Mouse (Mus musculus) embryo, embryonic 10.5 days (tissue): Measurements from ENCODE around the gene Car11.

Experiments
- DNase-seq: peaks from one replicate; pipeline ENCODE4 v3.0.0-alpha.2; 2015; ENCODE audit warnings: low spot score

Gene Car11

DNA sequence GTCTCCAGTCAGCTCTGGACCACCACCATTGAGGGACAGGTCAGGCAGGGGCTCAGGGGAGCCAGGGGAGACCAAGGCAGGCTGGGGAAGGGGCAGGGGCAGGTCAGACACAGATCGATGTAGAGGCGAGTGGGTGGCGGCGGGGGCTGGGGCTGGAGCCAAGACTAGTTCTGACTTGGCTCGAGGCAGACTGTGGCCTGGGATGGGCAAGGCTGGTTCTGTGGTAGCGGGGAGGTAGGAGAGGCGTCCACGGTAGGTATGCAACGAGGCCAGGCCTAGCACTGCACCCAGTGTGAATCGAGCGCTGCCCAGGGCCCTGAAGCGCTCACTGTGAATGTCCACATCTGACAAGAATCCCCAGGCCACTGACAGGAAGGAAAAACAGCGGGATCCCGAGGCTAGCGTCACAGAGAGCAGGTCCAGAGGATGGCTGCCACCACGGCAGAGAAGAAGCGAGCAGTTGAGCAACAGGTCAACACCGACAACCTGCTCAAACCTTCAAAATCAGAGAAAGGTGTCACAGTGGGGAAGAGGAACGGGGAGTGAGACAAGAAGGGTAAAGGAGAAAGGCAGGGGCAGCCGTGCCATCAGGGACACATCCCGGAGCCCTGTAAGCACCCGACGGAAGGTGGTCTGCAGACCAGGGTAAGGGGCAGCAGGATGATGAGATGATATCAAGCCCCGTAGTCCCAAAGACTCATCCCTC, 11.8 kb downstream of the Car11 start:
- no peak for DNase-seq

DNA sequence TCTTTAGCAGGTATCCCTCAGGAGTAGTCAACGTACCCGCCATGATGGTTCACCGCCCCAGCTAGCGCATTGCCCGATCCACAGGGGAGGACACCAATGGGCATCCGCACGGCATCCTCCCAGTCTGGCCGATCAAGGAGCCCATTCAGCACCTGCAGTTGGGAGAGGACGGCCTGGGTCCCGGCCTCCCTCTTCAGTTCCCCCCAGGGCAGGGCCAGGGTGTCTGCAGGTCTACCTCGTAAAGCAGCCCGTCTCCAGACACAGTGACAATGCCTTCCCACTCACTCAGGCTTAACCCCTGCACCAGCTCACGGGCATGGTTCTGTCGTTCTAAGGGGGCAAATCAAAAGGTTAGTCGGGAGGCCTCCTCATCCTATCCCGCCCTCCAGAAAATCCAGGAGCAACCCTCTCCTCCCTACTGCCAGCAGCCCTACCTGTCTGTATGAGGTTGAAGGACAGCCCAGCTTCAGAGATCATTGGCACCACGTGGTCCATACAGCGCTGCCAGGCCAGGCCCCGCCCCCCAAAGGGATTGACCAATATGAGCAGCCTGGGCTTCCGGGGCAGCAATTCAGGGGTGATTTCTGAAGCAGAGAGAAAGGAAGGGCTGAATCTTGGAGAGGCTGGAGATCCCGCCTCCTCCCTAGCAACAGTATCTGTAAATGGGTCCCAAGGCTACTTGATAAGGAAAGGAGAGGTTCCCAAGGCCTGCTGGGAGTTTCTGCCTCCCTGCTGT, 12.5 kb downstream of the Car11 start:
- DNase-seq, result no peak

DNA sequence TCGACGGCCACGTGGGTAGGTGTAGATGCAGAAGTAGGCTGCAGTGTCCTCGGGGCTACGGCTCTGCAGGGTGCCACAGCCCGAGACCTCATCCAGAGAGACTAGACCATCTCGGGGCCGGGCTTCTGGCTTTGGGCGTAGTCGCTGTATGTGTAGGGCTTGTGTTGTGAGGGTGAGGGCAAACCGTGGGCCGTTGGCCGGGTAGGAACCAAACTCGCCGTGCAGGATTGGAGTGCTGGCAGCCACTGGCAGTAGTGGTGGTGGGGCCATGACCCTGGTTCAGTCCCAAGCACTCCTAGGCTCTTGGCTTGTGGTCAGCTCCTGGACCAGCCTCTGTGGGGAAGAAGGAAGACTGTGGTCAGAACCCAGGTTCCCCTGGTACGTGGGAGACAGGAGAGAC, 13.8 kb downstream of the Car11 start:
- no peak for DNase-seq

DNA sequence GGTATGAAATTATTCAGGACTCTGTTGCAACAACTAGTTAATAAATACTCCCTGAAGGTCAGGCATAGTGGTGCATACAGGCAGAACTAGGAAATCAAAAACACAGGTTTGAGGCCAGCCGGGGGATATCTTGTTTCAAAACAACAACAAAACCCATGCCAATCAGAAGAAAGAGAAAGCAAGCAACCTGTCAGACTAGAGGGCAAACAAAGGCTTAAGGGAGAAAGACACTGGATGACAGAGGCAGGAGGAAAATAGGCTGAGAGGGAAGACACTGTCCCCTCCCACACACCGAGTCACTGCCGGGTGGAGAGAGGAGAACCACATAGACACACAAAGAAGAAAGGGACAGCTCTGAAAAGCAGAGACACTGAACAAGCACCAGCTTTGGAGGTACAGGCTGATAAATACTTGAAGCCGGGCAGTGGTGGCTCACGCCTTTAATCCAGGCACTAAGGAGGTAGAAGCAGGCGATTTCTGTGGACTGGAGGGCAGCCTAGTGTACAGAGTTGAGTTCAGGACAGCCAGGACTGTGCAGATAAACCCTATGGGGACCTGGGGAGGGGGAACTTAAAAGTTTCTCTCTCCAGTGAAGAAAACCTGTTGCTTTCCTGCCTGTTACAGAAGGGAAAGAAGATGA, 14.4 kb downstream of the Car11 start:
- DNase-seq, result no peak

DNA sequence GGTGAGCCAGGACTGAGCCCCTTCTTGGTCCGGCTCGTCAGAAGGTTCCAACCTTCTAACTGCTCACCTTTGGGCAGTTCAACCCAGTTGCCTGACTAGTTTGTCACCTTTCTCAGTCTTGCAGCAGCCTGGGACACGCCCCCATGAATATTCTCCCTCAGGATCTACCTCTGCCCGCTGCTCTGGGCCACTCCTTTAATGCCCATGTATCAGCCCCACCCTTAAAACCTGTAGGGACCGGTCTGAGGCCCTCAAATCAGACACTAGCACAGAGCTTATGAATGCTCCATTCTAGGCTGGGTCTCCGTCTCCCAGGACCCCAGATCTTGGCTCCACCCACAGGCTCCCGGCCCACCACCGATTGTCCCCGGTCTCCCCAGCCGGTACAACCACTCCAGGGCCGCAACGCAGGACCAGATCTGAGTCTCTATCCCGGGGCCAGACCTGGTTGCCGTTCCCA, 15.0 kb downstream of the Car11 start:
- DNase-seq, result no peak

DNA sequence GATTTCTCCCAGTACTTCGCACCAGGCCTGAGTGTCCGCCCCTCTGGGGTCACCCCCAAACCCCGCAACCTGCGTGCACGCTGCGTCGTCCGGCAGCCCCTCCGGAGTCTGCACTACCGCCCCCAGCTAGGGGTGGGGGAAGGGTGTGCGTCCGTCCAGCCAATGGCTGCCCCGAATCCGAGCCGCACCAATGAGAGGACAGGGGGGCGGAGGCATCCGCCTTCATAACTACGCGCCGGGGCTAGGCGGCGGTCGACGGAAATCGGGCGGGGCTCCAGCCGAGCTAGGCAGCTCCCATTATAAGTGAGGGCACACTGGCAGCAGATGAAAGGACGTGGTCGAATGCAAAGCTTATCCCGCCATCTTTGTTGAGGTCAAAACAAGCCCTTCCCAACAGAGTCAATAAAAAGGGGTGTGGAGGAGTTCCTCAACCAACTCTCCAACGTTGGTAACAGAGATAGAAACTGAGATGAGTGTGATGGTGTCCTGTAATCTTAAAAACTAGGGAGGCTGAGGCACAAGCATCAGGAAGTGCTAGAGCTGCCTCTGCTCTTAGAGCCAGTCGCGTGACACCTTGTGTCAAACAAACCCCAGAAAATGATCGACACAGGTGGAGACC, 15.6 kb downstream of the Car11 start, which contains the start of gene Rpl18:
TSS of gene Rpl18 (plus strand) at position 368 of the 619 bp plus-strand sequence.
- peak; percentile 98 for DNase-seq

DNA sequence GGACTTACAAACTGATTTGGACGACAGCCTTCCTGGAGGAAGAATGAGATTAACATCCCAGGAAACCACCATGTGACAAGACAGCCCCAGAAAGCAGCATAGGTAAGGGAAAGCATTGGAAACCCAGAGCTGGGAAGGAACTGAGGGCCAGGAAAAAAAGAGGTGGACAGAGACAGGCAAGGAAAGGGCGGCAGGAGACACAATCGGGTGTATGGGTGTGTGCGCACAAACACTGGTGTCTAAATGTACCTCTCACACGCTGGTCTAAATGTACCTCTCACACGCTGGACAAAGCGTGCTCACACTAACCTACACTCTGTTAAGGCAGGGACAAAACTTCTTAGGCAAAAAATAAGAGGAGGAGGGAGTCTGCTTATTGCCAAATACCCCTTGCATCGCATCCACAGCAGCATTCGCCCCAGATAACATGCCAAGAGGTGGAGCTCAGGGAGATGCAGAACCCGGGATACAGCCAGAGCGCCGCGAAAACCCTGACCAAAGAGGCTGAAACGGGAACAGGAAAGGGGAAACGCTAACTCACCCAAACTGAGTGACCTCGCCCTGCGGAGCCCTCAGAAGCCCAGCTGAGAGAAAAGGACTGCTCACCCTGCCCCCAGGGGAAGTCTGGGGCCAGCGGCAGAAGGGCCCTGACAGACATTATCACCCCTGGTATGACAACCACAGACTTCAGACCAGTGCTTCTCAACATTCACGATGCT, 16.3 kb downstream of the Car11 start:
- no peak for DNase-seq

DNA sequence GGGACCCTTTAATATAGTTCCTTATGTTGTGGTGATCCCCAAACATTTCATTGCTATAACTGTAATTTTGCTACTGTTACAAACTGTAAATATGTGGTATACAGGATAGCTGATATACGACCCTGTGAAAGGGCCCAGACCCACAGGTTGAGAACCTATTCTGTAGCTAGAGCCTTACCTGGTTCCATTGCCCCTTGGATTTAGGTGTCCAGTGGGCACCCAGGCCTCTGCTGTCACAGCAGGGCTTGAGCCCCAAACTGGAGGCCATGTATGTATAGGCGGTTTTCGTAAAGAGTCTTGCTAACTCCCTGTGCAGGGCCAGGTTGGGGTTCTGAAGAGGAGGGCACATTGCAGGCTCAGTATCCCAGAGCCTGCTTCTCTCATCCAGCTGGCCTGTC, 16.8 kb downstream of the Car11 start:
- DNase-seq, result no peak

DNA sequence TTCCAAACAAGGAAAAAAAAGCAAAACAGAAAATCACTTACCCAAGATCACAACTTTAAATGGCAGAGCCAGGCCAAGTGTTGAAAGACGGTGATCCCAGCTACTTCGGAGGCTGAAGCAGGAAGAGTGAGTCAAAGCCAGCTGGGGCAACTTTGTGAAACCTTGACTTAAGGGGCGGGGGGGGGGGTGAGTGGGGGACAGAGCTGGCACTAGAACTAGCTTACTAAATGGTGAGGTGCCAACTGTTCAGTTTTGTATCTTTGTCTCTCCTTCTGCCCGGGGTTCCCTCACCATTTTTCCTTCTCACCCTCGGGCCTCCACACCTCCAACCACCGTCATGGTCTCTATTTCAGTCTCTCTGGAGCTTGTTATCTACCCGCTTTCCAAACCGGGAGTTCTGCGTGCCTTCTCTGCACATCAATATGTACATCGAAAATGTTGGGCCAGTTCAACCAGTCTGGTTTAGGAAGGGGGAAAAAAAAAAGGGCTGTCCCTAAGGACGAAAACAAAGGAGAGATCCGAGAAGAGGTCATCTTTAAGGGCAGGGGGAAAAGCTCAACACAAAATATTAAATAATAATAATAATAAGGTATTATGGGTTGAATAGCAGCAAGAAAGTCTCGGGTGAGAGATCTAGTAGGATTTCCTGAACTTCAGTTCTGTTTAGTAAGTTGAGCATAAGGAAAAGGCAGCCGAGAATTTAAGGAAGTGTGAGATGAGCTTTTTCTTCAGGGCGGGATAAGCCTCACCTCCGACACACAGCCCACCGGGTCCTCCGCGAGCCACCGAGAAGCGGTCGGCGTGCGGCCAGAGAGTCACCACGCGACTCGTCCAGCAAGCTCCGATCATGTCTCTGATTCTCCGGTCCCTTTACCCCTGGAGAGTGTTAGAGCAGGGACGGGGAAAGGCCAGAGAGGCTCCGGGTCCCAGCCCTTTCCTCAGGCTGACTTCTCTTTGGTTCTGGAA, 17.6 kb downstream of the Car11 start:
- no peak for DNase-seq

DNA sequence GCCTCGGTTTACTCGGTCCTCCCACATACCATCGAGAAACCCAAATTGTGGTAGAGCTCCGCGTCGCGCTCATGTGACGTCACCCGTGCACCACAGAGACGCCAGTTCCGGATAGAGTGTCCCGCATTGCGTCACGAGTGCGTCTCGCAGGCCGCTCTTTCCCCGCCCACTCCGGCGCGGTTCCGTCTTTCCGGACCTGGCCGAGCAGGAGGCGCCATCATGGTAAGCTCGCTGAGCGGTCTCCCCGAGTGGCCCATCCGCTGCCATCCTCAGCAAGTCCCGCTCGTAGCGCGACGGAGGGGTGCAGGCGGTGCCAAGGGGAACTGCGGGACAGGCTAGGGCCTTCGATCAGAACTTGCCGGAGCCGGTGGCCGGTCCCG, 18.3 kb downstream of the Car11 start, which contains the start of gene Sphk2:
TSS of gene Sphk2 (minus strand) at position 85 of the 380 bp plus-strand sequence.
- DNase-seq, result peak; percentile 98

DNA sequence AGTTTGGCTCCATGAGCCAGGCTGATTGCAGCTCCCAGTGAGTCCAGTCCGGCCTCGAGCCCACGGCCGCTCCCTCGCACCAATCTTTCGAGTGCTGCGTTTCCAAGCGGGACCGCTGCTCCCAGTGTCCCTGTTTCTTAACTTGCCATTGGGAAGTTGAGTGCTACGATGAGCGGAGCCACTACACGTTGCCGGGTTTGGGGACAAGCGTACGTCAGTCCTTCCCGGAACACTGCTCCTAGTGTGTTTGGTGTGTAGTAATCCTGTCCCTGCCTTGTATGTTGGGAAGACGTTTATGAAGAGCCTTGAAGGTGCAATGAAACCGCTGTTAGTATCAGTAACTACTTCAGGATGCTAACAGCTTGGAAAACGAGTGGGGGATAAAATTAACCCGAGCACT, 18.7 kb downstream of the Car11 start:
- DNase-seq, result no peak

DNA sequence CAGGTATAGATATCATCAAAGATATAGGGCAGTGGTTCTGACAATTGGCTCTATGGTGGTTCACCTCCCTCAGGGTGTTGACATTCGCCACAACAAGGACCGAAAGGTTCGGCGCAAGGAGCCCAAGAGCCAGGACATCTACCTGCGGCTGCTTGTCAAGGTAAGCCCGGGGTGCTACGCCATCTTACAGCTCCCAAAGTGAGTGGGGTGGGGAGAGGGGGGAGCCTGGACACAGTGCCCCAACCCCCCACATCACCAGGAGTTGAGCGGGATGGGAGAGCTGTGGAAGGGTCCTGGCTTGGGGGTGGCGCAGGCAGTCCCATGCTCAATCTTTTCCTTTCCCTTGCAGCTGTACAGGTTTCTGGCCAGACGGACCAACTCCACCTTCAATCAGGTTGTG, 19.5 kb downstream of the Car11 start:
- no peak for DNase-seq

DNA sequence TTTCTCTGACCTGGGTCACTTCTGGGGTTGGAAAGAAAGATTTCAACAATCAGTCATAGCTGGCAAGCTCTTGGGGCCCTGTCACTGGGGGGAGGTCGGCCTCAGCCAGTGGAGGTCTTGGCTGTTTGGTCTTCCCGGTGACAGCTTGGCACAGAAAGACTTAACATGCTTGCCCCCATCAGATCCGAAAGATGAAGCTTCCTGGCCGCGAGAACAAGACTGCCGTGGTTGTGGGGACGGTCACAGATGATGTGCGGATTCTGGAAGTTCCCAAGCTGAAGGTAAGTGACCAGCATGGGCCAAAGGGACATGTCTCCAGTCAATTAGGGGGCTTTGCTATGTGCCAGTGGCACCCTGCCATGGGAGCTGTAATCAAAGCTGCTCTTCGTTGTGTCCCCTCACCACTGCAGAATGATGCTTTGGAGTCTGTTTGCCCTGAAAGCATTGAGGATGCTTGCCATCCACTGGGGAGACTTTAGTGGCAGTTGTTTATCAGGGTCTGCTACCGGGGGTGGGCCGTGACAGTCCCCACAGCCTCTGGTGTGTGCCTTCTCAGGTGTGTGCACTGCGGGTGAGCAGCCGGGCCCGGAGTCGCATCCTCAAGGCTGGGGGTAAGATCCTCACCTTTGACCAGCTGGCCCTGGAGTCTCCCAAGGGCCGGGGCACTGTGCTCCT, 20.2 kb downstream of the Car11 start:
- DNase-seq, result no peak

DNA sequence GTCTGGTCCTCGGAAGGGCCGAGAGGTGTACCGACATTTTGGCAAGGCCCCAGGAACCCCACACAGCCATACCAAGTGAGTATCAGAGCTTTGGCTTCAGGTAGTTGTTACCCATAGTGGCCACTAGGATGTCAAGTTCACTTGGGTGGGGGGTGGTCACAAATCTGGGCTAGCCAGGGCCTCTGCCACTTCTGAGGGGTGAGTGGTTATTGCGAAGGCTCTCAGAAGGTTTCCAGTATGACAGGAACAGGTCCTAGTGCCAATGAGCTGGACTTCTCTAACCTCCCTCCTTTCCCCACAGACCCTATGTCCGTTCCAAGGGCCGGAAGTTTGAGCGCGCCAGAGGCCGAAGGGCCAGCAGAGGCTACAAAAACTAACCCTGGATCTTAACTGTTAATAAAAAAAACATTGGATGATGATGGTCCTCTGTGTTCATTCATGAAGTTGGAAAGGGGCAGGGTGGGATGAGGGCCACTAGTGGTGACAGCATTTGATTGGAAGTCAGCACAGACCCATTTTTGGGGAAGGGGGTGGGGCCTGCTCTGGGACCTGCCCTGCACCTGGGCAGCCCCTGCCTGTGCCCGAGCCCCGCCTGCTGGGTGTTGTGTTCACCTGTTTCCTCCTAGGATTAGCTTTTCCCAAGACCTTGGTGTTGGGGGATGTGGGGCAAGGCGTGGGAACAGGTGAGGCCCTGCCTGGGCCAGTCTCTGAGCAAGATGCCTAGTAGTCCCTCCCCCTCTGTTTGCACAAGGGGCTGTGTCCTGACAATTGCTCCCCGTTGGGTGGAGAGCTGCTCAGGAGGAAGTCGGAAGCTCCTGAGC, 21.0 kb downstream of the Car11 start, which contains the start of gene Fam83e:
TSS of gene Fam83e (plus strand) at position 800 of the 821 bp plus-strand sequence.
- DNase-seq, result no peak

DNA sequence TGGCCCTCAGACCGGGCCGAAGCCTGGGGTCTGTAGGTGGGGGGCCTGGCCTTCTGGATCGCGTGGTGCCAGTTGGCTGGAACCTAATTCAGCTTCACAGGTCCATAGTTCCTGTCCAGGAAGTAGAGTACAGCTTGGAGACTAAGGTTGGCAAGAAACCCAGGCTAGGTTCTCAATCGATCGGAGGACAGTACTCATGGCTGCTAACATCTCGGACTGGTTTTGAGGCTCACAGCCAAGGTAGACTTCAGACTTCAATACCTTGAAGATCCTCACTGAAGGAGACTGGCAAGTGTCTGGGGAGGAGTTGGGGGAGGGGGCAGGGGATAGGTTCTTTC, 21.6 kb downstream of the Car11 start:
- no peak for DNase-seq

DNA sequence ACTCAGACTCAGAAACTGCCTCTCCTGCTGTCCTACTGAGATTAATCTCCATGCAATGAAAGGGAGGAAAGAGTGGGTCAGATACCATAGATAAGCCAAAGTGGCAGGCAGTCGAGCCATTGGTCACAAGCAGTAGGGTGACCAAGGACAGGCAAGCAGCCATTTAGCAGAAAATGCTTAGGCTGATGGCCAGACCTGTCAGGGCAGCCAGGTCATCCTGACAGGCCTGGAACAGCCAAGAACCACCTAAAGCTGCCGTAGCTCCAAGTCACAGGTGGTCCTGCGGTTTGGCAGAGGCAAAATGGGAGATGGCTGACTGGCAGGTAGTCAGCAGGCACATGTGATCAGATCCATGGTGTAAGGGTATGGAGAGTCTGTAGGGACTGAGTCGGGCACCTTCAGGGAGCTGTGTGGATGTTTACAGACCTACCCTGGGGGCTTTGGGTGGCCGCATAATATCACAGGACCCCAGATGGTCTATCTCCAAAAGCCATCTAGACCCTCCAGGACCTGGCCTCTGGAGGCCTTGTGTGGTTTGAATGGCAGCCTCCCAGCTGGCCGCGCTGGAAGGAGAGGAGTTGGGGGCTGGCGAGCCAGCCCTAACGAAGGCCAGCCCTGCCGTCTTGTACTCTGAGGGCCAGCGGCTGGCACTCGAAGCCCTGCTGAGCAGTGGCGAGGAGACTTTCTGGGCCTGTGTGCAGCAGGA, 22.2 kb downstream of the Car11 start:
- DNase-seq, result no peak

DNA sequence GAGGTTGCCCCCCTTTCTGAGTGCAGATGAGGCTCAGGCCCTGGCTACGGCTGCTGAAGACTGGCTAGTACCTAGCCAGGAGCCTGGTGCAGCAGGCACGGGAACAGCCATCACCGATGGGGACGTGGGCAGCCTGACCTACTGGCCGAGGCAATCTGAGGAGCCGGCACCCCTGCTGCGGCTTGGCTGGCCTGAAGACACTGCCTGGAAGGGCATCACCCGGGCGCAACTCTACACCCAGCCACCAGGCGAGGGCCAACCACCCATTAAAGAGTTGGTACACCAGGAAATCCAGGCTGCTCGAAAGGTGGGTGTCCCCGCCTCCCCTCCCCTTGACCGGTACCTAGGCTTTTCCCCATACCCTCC, 22.7 kb downstream of the Car11 start:
- DNase-seq, result no peak

DNA sequence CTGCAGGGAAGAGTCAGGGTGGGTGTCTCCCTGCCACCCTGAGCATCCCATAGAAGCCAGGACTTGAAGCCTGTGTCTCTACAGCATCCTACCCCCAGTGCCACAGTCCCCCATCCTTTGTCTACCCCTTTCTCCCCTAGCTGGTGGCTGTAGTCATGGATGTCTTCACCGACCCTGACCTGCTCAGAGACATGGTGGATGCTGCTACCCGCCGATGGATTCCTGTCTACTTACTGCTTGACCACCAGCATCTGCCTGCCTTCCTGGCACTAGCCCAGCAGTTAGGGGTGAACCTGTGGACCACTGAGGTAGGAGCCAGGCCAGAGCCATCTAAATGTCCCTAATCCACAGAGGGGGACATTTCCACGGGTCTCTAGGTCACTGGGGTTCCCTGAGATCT, 23.7 kb downstream of the Car11 start:
- DNase-seq, result no peak

DNA sequence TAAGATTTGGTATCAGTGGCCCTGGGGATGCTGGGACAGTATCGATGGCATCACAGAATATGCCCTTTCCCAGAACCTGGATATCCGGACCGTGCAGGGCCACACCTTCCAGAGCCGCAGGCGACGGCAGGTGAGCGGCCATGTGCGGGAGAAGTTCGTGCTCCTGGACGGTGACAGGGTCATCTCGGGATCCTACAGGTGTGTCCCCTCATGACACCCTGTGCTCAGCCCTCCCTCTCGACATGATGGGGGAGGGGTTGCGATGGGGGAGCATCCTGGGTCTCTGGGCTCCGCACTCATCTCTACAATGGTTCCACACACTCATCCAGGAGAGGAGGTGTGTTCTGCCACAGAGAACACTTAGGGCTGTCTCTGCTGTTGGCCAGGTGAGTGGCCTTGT, 24.1 kb downstream of the Car11 start:
- no peak for DNase-seq
